Mouse (Mus musculus) ovary, postnatal 14 days (tissue): ENCODE results near the gene Tmem178.

Experiments
- DNase-seq: peaks from one replicate; pipeline ENCODE4 v3.0.0; 2022; ENCODE audit warnings: low spot score

Gene Tmem178

GRCm38 (mm10) chr17:80997226-80997625, 52.8 kb downstream of the Tmem178 start:
- DNase-seq = no peak

DNA sequence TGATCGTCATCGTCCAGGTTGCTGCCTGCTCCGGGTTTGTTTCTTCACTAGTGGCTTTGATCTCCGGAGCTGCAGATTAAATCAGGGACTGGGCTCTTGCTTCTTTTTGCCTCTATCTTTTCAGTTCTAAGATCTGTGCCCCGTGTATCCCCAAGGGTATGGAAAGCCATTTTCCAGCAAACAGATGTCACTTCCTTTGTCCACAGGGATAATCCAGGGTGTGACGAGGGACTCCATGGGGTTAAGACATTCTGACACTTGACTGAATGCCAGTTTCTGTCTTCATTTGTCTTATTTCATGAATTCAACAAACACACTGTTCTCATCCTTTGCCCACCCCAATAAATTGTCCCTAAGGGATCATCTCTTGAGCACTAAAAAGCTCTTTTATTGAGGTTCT, 54.5 kb downstream of the Tmem178 start:
- no peak for DNase-seq

- DNase-seq = no peak
Measured at GRCm38 (mm10) chr17:81001010-81001409, 56.6 kb downstream of the Tmem178 start.

- no peak for DNase-seq
Measured at GRCm38 (mm10) chr17:81001647-81002046, 57.2 kb downstream of the Tmem178 start.

- DNase-seq = no peak
Measured at GRCm38 (mm10) chr17:81002130-81002529, 57.7 kb downstream of the Tmem178 start.

- DNase-seq = no peak
Measured at GRCm38 (mm10) chr17:81004454-81004853, 60.0 kb downstream of the Tmem178 start.

DNA sequence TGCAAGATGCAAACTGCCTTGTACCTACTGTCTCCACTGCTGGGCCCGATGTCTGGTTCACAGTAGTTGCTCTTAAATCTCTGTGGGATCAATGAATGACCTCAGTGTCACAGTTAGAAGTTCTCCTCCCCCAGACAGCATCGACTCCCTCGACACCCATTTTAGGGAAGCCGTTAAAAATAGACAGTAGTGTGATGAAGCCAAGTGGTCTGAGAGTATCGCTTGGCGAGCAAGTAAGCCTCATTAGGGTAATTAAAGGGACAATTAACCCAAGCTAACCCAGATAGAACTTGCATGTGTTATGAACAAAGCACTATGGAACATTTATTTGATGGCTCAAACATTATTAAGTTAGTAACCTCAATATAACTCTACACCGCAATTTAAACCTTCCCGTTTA, 60.9 kb downstream of the Tmem178 start:
- DNase-seq = no peak

DNA sequence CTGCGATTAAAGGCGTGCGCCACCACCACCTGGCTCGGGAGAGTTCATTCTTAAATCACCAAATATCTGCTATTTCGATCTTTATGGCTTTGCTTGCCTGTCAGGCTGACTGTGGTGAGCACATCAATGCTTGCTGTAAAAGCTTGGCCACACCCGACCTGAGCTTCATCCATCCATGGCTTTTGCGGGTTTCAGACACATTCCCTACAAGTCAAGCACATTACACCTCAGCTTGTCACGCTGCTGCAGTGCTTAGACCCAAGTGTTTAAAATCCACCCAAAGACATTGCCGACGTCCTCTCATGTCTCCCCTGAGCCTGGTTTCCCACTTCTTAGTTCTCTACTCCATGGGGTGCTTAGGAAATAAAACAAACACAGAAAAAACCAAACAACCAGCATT, 64.7 kb downstream of the Tmem178 start:
- DNase-seq = no peak

DNA sequence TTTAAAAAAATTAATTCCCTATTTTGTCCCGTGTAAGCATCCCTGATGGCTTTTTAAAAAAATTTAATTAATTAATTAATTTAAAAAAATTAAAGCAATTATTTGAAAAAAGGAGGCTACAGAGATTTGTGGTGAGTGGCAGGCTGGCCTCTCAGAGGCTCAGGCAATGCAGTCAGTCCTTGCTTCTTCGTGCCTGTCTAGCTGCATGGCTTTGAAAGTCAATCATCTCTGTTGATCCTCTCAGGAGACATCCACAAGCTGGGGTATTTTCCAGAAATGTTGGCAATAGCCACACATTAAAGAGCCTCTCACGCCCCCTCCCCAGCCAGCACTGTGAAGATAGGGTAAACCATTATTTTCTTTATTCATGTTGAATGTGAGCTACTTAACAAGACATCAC, 65.8 kb downstream of the Tmem178 start:
- DNase-seq = no peak

DNA sequence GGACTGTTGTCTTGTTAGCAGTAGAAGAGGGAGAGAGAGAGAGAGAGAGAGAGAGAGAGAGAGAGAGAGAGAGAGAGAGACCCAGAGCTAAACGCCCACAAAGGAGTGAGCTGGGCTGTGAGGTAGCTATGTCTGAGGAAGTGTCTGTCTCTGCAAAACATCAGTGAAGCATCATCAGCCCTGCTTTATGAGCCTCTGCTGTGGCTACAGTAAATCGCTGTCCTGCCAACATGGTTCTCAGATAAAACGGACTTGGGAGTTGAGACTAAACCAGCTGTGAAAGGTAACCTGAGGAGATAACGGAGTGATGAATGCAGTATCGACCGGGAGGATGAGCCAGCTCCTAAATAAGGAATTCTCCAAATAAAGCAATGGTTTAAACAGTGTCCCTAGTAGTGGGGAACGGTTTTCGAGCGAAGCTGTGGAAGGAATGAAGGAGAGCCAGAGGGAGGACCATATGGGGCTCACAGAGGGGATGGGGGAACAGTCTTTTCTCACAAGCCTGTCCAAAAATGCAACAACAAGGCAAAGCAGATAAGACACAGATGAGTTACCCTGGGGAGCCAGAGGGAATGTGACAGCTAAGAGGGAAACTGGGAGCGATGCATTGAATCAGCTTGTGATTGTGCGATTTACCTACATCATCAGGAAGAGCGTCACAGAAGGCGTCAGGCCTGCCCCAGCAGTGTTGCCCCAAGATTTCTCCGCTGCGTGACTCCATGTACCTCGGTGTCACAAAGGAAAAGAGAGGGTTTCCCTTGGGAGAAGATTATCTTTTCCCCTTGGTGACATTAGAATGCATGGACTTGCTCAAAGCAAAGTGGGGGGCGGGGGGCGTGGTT, 66.6 kb downstream of the Tmem178 start:
- no peak for DNase-seq

DNA sequence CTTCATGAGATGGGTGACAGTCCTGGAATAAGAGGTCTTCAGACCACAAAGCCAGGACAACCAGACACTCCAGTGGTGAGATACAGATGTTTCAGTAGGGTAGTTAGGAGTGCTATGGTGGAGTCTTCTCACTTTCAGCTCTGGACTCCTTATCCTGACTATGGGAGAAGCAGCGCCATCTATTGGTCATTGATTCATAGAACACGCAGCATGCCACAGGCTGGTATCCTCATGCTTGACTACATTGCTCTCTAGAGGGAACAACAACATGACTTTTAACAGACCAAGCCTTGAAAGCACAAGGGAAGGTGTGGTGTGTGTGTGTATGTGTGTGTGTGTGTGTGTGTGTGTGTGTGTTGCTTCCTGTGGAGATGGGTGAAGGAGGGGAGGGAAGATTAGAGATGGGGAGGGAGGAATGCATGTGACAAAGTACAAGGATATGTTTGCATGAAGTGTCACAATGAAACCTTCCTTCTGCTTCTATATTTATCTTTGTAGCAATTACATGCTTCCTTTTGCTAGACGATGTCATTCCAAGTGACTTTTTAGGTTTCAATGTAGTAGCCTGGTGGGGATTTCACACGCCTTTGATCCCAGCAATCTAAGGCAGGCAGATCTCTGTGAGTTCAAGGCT, 71.5 kb downstream of the Tmem178 start:
- DNase-seq = peak; percentile 37

DNA sequence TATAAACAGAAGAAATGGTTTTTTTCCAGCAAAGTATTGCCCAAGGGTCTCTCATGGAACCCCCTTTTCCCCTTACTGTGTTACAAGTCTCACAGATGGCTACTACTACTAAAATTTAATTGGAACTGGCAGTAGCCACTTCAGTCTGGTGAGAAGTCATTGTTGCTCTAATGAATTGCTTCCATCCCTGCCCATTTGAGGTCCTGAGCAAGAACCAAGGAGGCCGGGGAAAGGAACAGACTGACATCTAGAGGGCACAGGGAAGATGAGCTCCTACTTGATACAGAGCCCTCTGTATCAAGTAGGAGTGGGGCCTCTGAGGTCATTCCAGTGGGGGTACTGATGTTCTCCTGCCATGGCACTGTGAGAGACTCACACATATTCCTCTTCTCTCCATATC, 72.7 kb downstream of the Tmem178 start:
- no peak for DNase-seq

- DNase-seq = no peak
Measured at GRCm38 (mm10) chr17:81027331-81027730, 82.9 kb downstream of the Tmem178 start.

GRCm38 (mm10) chr17:81031830-81032442, 87.5 kb downstream of the Tmem178 start:
- no peak for DNase-seq

DNA sequence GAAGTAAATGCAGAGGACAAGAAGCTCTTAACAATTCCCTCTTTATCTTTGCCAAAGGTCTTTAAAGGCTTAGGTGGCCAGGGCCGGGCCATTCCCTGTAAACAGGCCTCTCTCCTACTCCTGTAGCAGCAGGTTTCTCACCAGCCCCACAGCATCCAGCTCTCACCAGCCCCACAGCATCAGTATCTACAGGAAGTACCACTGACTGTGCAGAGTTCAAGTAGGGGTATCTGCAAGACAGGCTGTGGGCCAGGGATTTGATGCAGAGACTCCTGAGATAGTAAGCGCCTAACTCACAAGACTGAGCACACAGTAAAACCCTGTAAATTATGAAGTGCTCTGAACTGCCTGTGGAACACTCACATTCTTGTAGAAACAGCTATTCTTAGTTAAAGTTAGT, 88.5 kb downstream of the Tmem178 start:
- no peak for DNase-seq

- no peak for DNase-seq
Measured at GRCm38 (mm10) chr17:81035354-81035753, 90.9 kb downstream of the Tmem178 start.

DNA sequence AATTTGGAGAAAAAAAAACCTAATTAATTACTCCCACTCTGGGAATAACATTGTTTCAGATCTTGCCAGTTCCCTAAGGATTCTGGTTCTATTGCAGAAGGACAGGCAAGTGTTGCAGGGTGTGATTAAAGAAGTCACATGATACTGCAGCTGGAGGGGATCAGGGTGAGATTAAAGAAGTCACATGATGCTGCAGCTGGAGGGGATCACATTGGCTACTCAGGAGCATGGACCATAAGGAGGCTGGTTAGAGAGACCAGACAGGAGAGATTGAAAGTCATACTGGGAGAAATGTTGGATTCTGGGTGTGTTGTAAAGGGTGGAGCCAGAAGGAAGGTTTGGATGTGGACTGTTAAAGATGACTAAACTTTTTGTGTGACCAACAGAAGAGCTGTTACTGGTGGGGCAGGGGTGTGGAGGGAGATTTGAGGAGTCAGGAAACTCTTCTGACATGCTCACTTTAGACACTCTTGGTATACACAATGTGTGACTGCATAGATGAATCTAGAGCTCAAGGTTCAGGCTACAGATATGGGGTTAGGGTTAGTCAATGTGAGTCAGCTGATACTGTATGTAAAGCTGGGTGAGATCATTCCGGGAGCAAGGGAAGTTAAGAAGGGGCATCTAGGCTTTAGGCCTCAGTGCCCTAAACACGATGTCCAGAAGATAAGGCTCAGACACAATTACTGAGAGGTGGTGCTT, 94.4 kb downstream of the Tmem178 start:
- DNase-seq = no peak

GRCm38 (mm10) chr17:81041662-81042061, 97.2 kb downstream of the Tmem178 start:
- no peak for DNase-seq

DNA sequence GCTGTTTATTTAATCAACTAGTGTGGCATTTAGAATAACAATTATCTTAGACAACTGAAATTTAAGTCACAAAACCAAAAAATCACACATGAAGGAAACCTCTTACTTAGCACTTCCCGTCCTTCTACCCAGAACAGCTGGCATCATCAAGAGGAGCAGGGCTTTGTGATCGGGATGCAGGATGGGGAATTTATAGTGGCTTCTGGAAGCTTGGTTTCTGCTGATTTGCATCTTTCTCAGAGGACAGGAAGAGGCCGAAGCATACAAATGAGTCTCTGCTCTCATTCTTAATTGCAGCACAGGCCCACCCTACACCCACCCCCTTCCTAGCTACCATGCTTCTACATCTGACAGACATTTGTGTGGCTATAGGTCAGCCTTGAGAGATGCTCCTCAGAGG, 99.9 kb downstream of the Tmem178 start:
- DNase-seq = no peak

DNA sequence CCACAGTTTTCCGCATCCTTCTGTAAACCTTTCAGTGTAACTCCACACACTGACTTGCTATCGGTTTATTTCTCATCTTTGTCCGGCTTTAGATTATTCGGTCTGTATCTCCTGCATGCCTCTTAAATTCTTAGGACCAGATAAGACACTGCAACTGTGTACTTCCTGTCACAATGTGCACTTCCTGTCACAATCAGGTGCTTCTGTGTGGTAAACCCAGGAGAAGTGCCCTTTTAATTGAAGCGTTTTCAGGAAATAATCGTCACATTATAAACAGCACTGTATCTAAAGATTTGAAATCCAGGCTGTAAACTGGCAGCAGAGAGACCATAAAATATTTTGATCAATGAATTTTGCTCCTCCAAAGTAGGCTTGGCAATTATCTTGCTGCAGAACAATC, 100.7 kb downstream of the Tmem178 start:
- DNase-seq = no peak

GRCm38 (mm10) chr17:81045525-81046150, 101.2 kb downstream of the Tmem178 start:
- no peak for DNase-seq

GRCm38 (mm10) chr17:81047930-81048564, 103.6 kb downstream of the Tmem178 start:
- no peak for DNase-seq
